Mouse (Mus musculus): ENCODE results near the gene Pld2.
"Not testable (repeated sequence)": the region's sequence is repeated elsewhere in the genome, so short reads cannot be mapped to it uniquely, and the experiment has no call there.

Gene Pld2

GRCm38 (mm10) chr11:70524782-70525181 lies 15.1 kb upstream of the Pld2 start:
- in situ Hi-C loops (cut with MseI, MboI), result no loop called here

- in situ Hi-C loops (cut with MseI, MboI), result no loop called here
Observed at GRCm38 (mm10) chr11:70525184-70525678, 14.6 kb upstream of the Pld2 start, which contains the start of gene Psmb6. Psmb6 (plus strand) TSS chr11:70525367.

- in situ Hi-C loops (cut with MseI, MboI), result no loop called here
Observed at GRCm38 (mm10) chr11:70525726-70526125, 14.1 kb upstream of the Pld2 start.

- in situ Hi-C loops (cut with MseI, MboI), result no loop called here
Observed at GRCm38 (mm10) chr11:70526211-70526610, 13.7 kb upstream of the Pld2 start.

- in situ Hi-C loops (cut with MseI, MboI), result no loop called here
Observed at GRCm38 (mm10) chr11:70528610-70529009, 11.3 kb upstream of the Pld2 start.

GRCm38 (mm10) chr11:70531065-70531464 lies 8.8 kb upstream of the Pld2 start:
- in situ Hi-C loops (cut with MseI, MboI), result not testable (repeated sequence)

- in situ Hi-C loops (cut with MseI, MboI), result no loop called here
Observed at GRCm38 (mm10) chr11:70532839-70533238, 7.0 kb upstream of the Pld2 start, which contains the start of gene Gm40193. Gm40193 (minus strand) TSS chr11:70532939.

GRCm38 (mm10) chr11:70539423-70539822 lies 441 bp upstream of the Pld2 start:
- in situ Hi-C loops (cut with MseI, MboI), result loop anchor here (5.0 kb wide), 1 partner anchor 63 kb away; no protein-coding TSS in a partner anchor

- in situ Hi-C loops (cut with MseI, MboI), result no loop called here
Observed at GRCm38 (mm10) chr11:70540928-70541327, 1.1 kb downstream of the Pld2 start.

- in situ Hi-C loops (cut with MseI, MboI), result no loop called here
Observed at GRCm38 (mm10) chr11:70541415-70541814, 1.6 kb downstream of the Pld2 start.

GRCm38 (mm10) chr11:70544496-70544895 lies 4.6 kb downstream of the Pld2 start:
- in situ Hi-C loops (cut with MseI, MboI), result no loop called here

- in situ Hi-C loops (cut with MseI, MboI), result no loop called here
Observed at GRCm38 (mm10) chr11:70551526-70551925, 11.7 kb downstream of the Pld2 start.

GRCm38 (mm10) chr11:70553940-70554339 lies 14.1 kb downstream of the Pld2 start:
- in situ Hi-C loops (cut with MseI, MboI), result no loop called here

- in situ Hi-C loops (cut with MseI, MboI), result no loop called here
Observed at GRCm38 (mm10) chr11:70557545-70557944, 17.7 kb downstream of the Pld2 start.

- in situ Hi-C loops (cut with MseI, MboI), result no loop called here
Observed at GRCm38 (mm10) chr11:70561937-70562286, 22.0 kb downstream of the Pld2 start.

GRCm38 (mm10) chr11:70562287-70562994 lies 22.6 kb downstream of the Pld2 start, which contains the start of gene Mink1:
Mink1 (plus strand) TSS chr11:70562881.
- in situ Hi-C loops (cut with MseI, MboI), result no loop called here

- in situ Hi-C loops (cut with MseI, MboI), result no loop called here
Observed at GRCm38 (mm10) chr11:70562995-70563469, 23.2 kb downstream of the Pld2 start.

GRCm38 (mm10) chr11:70563470-70564275 lies 23.8 kb downstream of the Pld2 start:
- in situ Hi-C loops (cut with MseI, MboI), result no loop called here

- in situ Hi-C loops (cut with MseI, MboI), result no loop called here
Observed at GRCm38 (mm10) chr11:70564276-70564873, 24.5 kb downstream of the Pld2 start.

GRCm38 (mm10) chr11:70566586-70566985 lies 26.7 kb downstream of the Pld2 start:
- in situ Hi-C loops (cut with MseI, MboI), result no loop called here

GRCm38 (mm10) chr11:70570614-70571013 lies 30.8 kb downstream of the Pld2 start:
- in situ Hi-C loops (cut with MseI, MboI), result not testable (repeated sequence)

GRCm38 (mm10) chr11:70571641-70572040 lies 31.8 kb downstream of the Pld2 start:
- in situ Hi-C loops (cut with MseI, MboI), result no loop called here
